Mouse (Mus musculus) ES-CJ7 (cell line): ENCODE measurements around the gene Bmpr1b.
A peak's percentile ranks its signal among the peaks of the same experiment; 100 is the strongest.

Source experiments
- DNase-seq: peaks from one replicate; pipeline ENCODE4 v3.0.0; 2011; ENCODE audit warnings: low read depth, low spot score

Bmpr1b gene

GRCm38 (mm10) chr3:142114190-142114589 lies 55.0 kb downstream of the Bmpr1b start:
- DNase-seq: no peak

GRCm38 (mm10) chr3:142113208-142113607 lies 56.0 kb downstream of the Bmpr1b start:
- DNase-seq: no peak

- DNase-seq: no peak
Measured at GRCm38 (mm10) chr3:142106227-142106626, 63.0 kb downstream of the Bmpr1b start.

GRCm38 (mm10) chr3:142104027-142104805 lies 65.0 kb downstream of the Bmpr1b start:
- no peak for DNase-seq

- no peak for DNase-seq
Measured at GRCm38 (mm10) chr3:142103622-142104021, 65.6 kb downstream of the Bmpr1b start.

- no peak for DNase-seq
Measured at GRCm38 (mm10) chr3:142099151-142099550, 70.1 kb downstream of the Bmpr1b start.

GRCm38 (mm10) chr3:142094049-142094448 lies 75.2 kb downstream of the Bmpr1b start:
- DNase-seq: no peak

- no peak for DNase-seq
Measured at GRCm38 (mm10) chr3:142089684-142090083, 79.5 kb downstream of the Bmpr1b start.

- no peak for DNase-seq
Measured at GRCm38 (mm10) chr3:142085938-142086337, 83.3 kb downstream of the Bmpr1b start.

- no peak for DNase-seq
Measured at GRCm38 (mm10) chr3:142084091-142084490, 85.1 kb downstream of the Bmpr1b start.

- no peak for DNase-seq
Measured at GRCm38 (mm10) chr3:142077723-142078302, 91.4 kb downstream of the Bmpr1b start.

GRCm38 (mm10) chr3:142071601-142072000 lies 97.6 kb downstream of the Bmpr1b start:
- no peak for DNase-seq

GRCm38 (mm10) chr3:142066792-142067346 lies 102.4 kb downstream of the Bmpr1b start:
- DNase-seq: no peak

- DNase-seq: no peak
Measured at GRCm38 (mm10) chr3:142065111-142065510, 104.1 kb downstream of the Bmpr1b start.

- DNase-seq: no peak
Measured at GRCm38 (mm10) chr3:142063536-142064226, 105.5 kb downstream of the Bmpr1b start.

GRCm38 (mm10) chr3:142061267-142061666 lies 108.0 kb downstream of the Bmpr1b start:
- DNase-seq: no peak

- DNase-seq: no peak
Measured at GRCm38 (mm10) chr3:142059890-142060289, 109.3 kb downstream of the Bmpr1b start.

GRCm38 (mm10) chr3:142050681-142051080 lies 118.5 kb downstream of the Bmpr1b start:
- DNase-seq: no peak

GRCm38 (mm10) chr3:142049610-142050009 lies 119.6 kb downstream of the Bmpr1b start:
- no peak for DNase-seq

GRCm38 (mm10) chr3:142049093-142049492 lies 120.1 kb downstream of the Bmpr1b start:
- DNase-seq: no peak

- DNase-seq: no peak
Measured at GRCm38 (mm10) chr3:142048493-142048892, 120.7 kb downstream of the Bmpr1b start.

- peak; percentile 21 for DNase-seq
Measured at GRCm38 (mm10) chr3:142043463-142043862, 125.8 kb downstream of the Bmpr1b start.
